Mouse (Mus musculus) olfactory bulb, adult 2 months (tissue): ENCODE results near the gene Ccdc155.

ENCODE experiments used
- CTCF ChIP-seq: fragments of 200-500 bp; IDR thresholded peaks from 2 replicates; pipeline ENCODE4 v1.5.1; 2012; ENCODE audit warnings: low read depth, mild to moderate bottlenecking, low read length, moderate library complexity; ENCODE audit not compliant: insufficient read depth
- POLR2A ChIP-seq: fragments of 200-500 bp; IDR thresholded peaks from 2 replicates; pipeline ENCODE4 v1.6.1; 2012; ENCODE audit warnings: mild to moderate bottlenecking, low read depth, low read length, moderate library complexity; ENCODE audit not compliant: insufficient read depth

DNA sequence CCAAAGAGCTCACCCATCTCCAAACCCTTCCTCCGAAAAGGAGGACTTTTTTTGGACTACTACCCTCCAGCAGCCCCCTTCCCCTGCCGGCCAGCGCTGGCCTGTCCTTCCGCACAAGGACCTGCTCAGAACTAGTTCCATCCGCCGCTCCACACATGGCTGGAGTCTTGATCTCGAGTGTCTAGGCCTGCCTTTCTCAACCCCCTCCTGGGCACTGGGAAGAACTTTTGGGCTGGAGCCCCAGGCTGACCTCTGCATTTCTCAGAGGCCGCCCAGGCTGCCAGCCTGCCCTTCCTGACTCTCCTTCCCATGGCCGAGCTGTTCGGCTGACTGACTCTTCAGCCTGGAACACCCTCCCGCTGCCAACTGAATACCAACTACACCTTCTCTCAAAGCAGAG lies 22.1 kb downstream of the Ccdc155 start:
- TF ChIP-seq CTCF (no peak), POLR2A (no peak)
